Mouse (Mus musculus) spleen, adult 2 months (tissue): ENCODE results near the gene Mymx. TPM values are rescaled to one million over a fixed set of nuclear protein-coding genes. Genes with fewer than 3 reads are reported as not detected.

Source experiments
- DNase-seq, 2 experiments: peaks; one replicate each; pipeline versions ENCODE4 v3.0.0 to v3.0.0-alpha.2; 2012 to 2021; ENCODE audit warnings: low spot score in 2 of 2, low read depth in 1 of 2
- H3K27ac ChIP-seq: fragments of 200-500 bp; 2 replicates; pipeline ENCODE4 v1.5.1; 2012; ENCODE audit warnings: low read length, inconsistent platforms; ENCODE audit not compliant: insufficient read depth
- H3K27me3 ChIP-seq: fragments of 200-500 bp; 2 replicates; pipeline ENCODE4 v1.6.1; 2012; ENCODE audit warnings: mild to moderate bottlenecking, moderate library complexity, low read length, inconsistent platforms; ENCODE audit not compliant: control insufficient read depth, insufficient read depth
- H3K36me3 ChIP-seq: fragments of 200-500 bp; 2 replicates; pipeline ENCODE4 v1.6.1; 2012; ENCODE audit warnings: mild to moderate bottlenecking, low read length, inconsistent platforms; ENCODE audit not compliant: control insufficient read depth, insufficient read depth
- H3K4me1 ChIP-seq: fragments of 200-500 bp; 2 replicates; pipeline ENCODE4 v1.6.1; 2011; ENCODE audit warnings: inconsistent platforms; ENCODE audit not compliant: control insufficient read depth, insufficient read depth, insufficient read length
- H3K4me3 ChIP-seq: fragments of 200-500 bp; 2 replicates; pipeline ENCODE4 v1.5.1; 2011; ENCODE audit warnings: mild to moderate bottlenecking, inconsistent platforms; ENCODE audit not compliant: insufficient read depth, insufficient read length; ENCODE audit errors: extremely low read depth
- CTCF ChIP-seq: fragments of 200-500 bp; IDR thresholded peaks from 2 replicates; pipeline ENCODE4 v1.5.1; 2011; ENCODE audit warnings: mild to moderate bottlenecking, inconsistent platforms; ENCODE audit not compliant: insufficient read depth, insufficient read length, insufficient replicate concordance; ENCODE audit errors: extremely low read depth
- POLR2A ChIP-seq: fragments of 200-500 bp; IDR thresholded peaks from 2 replicates; pipeline ENCODE4 v1.6.1; 2011; ENCODE audit warnings: low read depth, low read length, inconsistent platforms
- WGBS: fragments of 180-500 bp; shearing (Covaris S2); methylation state at CpG from one replicate; pipeline ENCODE4 v1.1.7; 2018; 5-methylcytosine and 5-hydroxymethylcytosine counted together
- polyA plus RNA-seq: library from polyadenylated mRNA; depleted of rRNA; stranded (reverse); fragments of >200 nt; gene quantifications from 2 replicates; pipeline ENCODE4 v1.2.3, GENCODE M21; 2012

The Mymx gene
- polyA plus RNA-seq, 1 experiment, result not detected

DNA sequence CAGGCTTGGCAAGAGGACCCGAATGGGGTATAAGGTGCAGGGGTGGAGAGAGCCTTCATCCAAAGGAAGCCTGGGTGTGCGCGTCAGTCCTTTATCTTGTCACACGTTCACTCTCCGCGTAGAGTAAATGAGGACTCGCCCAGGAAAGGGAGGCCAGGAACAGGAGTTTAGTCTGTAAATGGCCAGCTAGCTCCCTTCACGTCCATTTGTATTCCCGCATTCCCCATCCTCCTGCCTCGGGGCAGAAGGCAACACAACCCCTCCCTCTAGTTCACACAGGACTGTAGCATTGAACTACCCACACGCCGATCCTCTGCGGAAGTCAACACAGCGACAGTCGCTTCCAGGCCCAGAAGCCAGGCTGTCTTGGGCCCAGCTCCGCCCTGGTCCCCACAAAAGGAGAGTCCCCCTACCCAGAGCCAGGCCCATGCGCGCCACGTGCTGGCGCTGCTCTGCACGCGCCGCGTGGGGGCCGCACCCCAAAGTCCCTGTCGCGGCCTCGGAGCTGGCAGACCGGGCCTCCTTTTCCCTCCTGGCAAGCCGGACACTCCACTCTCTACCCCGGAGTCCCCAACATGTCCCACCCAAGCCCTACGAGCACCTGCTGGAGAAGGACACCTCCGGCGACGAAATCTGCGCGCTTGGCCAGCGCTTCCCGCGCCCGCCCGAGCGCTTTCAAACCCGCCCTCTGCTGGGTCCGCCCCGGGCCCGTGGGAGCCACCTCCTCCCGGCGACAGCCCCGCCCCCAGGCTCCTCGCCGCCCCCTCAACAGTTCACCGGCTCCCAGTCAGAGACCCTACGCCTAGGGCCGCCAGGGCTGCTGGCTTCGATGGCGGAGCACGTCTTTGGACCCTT is 6.8 kb downstream of the Mymx start:
- Histone ChIP-seq H3K4me1 (peaks cover 18% of the 10 kb centered on the region; the same call in 1 of the 2 replicates), H3K27me3 (no peaks in the 10 kb centered on the region), H3K36me3 (no peaks in the 10 kb centered on the region), H3K4me3 (peak overlapping the region; percentile 68), H3K27ac (peak overlapping the region; percentile 50)
- WGBS, result under 1% methylated on average over 55 of the region's 58 CpGs
- peak in 1 of 2 experiments; percentile 71 for DNase-seq
- TF ChIP-seq POLR2A (no peak), CTCF (no peak)

DNA sequence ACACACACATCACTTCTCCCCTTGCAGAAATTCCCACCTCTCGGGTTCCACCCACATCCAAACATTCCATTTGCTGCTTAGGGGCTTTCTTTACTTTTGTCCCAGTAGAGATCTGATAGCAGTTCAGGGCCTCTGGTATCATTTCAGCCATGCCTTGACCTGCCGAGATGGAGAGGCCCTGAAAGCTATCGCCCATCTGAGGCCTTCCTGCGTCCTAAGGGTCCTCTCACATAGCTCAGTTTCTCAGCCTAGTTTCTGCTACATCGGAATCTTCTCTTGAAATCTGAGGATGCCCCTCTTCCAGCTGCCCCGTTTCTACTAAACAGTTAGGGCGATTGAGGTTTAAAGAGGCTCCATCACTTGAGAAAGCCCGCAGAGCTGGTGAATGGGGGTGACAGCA is 7.7 kb downstream of the Mymx start:
- H3K27ac ChIP-seq, result peak overlapping the region; percentile 19; the same call in 1 of the 2 replicates
- 59% methylated on average over 8 of the region's 8 CpGs for WGBS
- H3K27me3 ChIP-seq, result no peaks in the 10 kb centered on the region
- H3K36me3 ChIP-seq, result no peaks in the 10 kb centered on the region
- no peak for TF ChIP-seq POLR2A
- TF ChIP-seq CTCF, result no peak
- DNase-seq, result no peak
- H3K4me1 ChIP-seq, result peaks cover 15% of the 10 kb centered on the region; the same call in 1 of the 2 replicates
- H3K4me3 ChIP-seq, result no peak overlapping the region

DNA sequence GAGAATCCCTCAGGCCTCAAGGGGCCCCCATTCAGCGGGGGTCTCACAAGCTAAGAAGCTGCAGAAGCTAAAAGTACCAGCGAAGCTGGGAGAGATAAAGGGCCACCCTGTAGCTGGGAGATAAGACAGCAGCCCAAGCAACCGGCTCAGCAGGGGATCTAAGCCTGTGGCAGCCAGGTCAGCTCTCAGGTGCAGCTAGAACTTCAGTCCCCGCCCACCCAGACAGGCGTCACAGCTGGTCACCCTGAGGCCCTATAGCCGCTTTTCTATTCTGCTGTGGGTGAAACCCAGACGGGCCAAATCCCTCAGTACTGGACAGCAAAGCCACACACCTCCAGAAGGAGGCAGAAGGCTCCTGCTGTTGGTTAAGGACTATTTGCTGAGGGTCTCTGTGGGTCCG is 8.4 kb downstream of the Mymx start:
- TF ChIP-seq POLR2A, result no peak
- TF ChIP-seq CTCF, result no peak
- peaks cover 15% of the 10 kb centered on the region; the same call in 1 of the 2 replicates for H3K4me1 ChIP-seq
- peak overlapping the region; percentile 28 for H3K27ac ChIP-seq
- WGBS, result 53% methylated on average over 8 of the region's 8 CpGs
- no peak for DNase-seq
- no peaks in the 10 kb centered on the region for H3K27me3 ChIP-seq
- no peaks in the 10 kb centered on the region for H3K36me3 ChIP-seq
- no peak overlapping the region for H3K4me3 ChIP-seq

DNA sequence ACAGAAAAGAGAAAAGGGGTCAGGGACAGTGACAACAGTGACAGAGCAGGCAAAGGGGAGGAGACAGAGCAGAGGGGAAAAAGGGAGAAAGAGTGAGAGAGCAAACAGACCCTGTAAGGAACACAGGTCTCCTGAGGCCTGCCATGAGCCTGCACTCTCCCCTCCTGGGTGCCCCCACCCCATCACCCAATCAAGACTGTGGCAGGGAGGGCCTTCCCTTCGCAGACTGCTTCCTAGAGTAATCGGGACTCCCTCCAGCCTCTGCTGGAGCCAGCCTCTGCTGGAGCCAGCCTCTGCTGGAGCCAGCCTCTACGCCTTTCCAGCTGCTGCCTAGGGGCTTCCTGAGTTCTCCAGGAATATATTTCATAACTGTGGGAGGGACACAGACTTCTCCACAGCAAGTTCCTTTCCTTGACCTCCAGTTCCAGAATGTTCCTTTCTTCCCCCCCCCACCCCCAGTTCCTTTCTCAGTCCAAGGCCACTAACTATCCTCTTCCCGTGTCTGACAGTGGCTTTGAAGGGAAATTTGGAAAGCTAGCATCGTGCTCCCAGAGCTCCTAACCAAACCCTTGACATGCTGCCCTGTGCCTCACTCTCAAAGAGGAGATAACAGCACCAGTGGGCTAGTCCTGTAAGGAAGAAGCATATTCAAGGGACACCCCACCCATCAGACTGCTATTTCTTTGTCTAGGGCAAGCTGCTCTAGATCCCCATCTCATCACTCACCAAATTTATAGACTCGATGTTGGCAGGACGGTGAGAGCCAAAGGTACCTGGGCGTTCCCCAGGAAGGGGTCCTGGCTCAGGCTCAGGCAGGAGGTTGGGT is 9.1 kb downstream of the Mymx start:
- peak overlapping the region; percentile 40 for H3K27ac ChIP-seq
- no peak for TF ChIP-seq POLR2A
- TF ChIP-seq CTCF, result no peak
- no peak for DNase-seq
- no peaks in the 10 kb centered on the region for H3K27me3 ChIP-seq
- peaks cover 15% of the 10 kb centered on the region; the same call in 1 of the 2 replicates for H3K4me1 ChIP-seq
- no peaks in the 10 kb centered on the region for H3K36me3 ChIP-seq
- H3K4me3 ChIP-seq, result no peak overlapping the region
- WGBS, result 52% methylated on average over 8 of the region's 8 CpGs

DNA sequence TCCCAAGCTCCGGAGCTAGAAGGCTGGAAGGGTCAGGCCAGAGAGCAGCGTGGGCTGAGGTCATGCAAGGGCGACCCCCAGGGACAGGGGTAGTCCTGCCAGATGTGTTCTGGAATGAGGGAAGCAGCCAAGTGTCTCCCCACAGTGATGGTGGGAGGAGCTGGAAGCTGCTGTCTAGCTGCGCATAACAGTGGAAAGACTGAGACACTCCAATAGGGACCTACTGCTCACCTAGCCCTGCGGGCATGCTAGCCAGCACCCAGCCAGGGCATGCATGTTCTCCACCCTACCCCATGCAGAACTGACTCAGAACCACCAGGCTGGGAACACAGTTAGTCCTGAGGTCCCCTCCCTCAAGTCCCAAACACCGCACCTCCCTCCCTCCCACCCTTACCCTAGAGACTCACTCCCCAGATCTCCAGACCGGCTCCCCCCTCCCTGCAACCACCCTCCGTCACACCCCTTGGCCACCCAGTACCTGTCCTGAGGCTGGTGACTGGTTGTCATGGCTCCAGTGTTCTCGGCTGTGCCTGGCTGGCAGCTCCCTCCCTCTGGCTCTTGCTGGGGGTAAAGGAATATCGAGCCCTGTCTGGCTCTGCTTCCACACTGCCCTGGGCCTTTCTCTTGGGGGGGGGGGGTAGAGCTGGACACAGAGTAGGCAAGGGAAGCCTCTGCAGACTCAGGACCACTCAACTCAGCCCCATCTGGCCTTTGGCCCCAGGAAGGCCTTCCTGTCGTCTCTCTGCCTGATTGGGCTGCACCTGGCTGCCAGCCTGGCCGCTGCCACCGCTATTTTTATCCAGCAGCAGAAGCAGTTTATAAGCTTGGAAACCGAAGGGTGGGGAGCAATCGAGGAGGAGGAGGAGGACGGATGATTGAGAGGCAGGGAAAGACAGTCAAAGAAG is 9.9 kb downstream of the Mymx start:
- TF ChIP-seq CTCF (no peak), POLR2A (no peak)
- Histone ChIP-seq H3K27ac (peak overlapping the region; percentile 40), H3K4me1 (peaks cover 14% of the 10 kb centered on the region; the same call in 1 of the 2 replicates), H3K4me3 (no peak overlapping the region), H3K36me3 (no peaks in the 10 kb centered on the region), H3K27me3 (no peaks in the 10 kb centered on the region)
- WGBS, result 52% methylated on average over 16 of the region's 16 CpGs
- no peak for DNase-seq

DNA sequence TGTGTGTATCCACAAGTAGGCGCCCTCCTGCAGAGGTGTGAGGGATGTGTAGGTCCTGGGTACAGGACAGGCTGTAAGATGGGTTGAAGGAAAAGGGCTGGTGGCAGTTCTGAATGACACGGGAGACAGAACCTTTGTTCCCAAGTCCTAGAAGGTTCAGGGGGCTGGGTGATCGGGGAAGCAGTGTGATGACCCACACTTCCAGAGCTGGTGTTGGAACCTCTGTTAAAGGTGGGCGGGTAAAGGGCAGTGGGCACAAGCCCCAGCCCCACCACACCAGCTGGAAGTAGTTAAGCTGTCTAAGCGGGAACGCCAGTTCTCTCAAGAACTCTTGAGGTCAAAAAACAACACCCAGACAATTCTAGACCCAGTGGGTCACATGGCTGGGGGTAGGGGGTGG is 11.5 kb downstream of the Mymx start:
- no peaks in the 10 kb centered on the region for H3K36me3 ChIP-seq
- no peak overlapping the region for H3K4me3 ChIP-seq
- no peak overlapping the region for H3K27ac ChIP-seq
- H3K4me1 ChIP-seq, result peaks cover 10% of the 10 kb centered on the region; the same call in 1 of the 2 replicates
- TF ChIP-seq POLR2A (no peak), CTCF (no peak)
- no peak for DNase-seq
- 95% methylated on average over 6 of the region's 6 CpGs for WGBS
- H3K27me3 ChIP-seq, result no peaks in the 10 kb centered on the region
